Mouse (Mus musculus): ENCODE measurements around the gene Aunip. TPM values are rescaled to one million over a fixed set of nuclear protein-coding genes. Genes with fewer than 3 reads are reported as not detected.
A peak's percentile ranks its signal among the peaks of the same experiment; 100 is the strongest.

Aunip gene
- total RNA-seq (2021) = 1 to 10 TPM in 1 of 2 experiments, under 1 TPM in 1; 0.60 to 1.1 TPM

GRCm38 (mm10) chr4:134510845-134511411 lies at the start of gene Aunip:
Gene Aunip (plus strand): TSS chr4:134510999.
- peak; percentile 91 to 95 for DNase-seq
- intact Hi-C loops (cut with DNase I) = no loop called here

GRCm38 (mm10) chr4:134461252-134461651 lies 49.5 kb upstream of the Aunip start:
- intact Hi-C loops (cut with DNase I) = loop anchor here (10.0 kb wide), 1 partner anchor 196 kb away; no protein-coding TSS in a partner anchor
- no peak for DNase-seq

GRCm38 (mm10) chr4:134465789-134466188 lies 45.0 kb upstream of the Aunip start:
- intact Hi-C loops (cut with DNase I) = loop anchor here (10.0 kb wide), 1 partner anchor 201 kb away; no protein-coding TSS in a partner anchor

GRCm38 (mm10) chr4:134466381-134467262 lies 44.2 kb upstream of the Aunip start:
- no peak for DNase-seq
- intact Hi-C loops (cut with DNase I) = loop anchor here (10.0 kb wide), 1 partner anchor 202 kb away; no protein-coding TSS in a partner anchor

More at GRCm38 (mm10) chr4:134465789-134466188, 45.0 kb upstream of the Aunip start:
- no peak for DNase-seq

- intact Hi-C loops (cut with DNase I) = loop anchor here (2.0 to 10.0 kb wide), 2 partner anchors 71 to 203 kb away; partner anchors contain the start of gene Pafah2
- peak; percentile 40 to 43 for DNase-seq
Observed at GRCm38 (mm10) chr4:134467435-134468214, 43.2 kb upstream of the Aunip start.

- intact Hi-C loops (cut with DNase I) = loop anchor here (2.0 to 10.0 kb wide), 2 partner anchors 71 to 203 kb away; partner anchors contain the start of gene Pafah2
- peak; percentile 95 to 96 for DNase-seq
Observed at GRCm38 (mm10) chr4:134468215-134468575, 42.6 kb upstream of the Aunip start, which contains the start of gene Stmn1. Gene Stmn1 (plus strand): TSS chr4:134468320.

- intact Hi-C loops (cut with DNase I) = loop anchor here (2.0 to 10.0 kb wide), 2 partner anchors 72 to 204 kb away; partner anchors contain the start of gene Pafah2
- DNase-seq = peak; percentile 95 to 96
Observed at GRCm38 (mm10) chr4:134468578-134469266, 42.1 kb upstream of the Aunip start.

- intact Hi-C loops (cut with DNase I) = loop anchor here (2.0 to 10.0 kb wide), 2 partner anchors 73 to 205 kb away; partner anchors contain the start of gene Pafah2
- DNase-seq = no peak
Observed at GRCm38 (mm10) chr4:134469341-134469796, 41.4 kb upstream of the Aunip start.

- intact Hi-C loops (cut with DNase I) = loop anchor here (2.0 to 10.0 kb wide), 2 partner anchors 73 to 205 kb away; partner anchors contain the start of gene Pafah2
- no peak for DNase-seq
Observed at GRCm38 (mm10) chr4:134469985-134470384, 40.8 kb upstream of the Aunip start.

GRCm38 (mm10) chr4:134471469-134471868 lies 39.3 kb upstream of the Aunip start:
- no peak for DNase-seq
- intact Hi-C loops (cut with DNase I) = no loop called here

GRCm38 (mm10) chr4:134473764-134474163 lies 37.0 kb upstream of the Aunip start:
- DNase-seq = no peak
- intact Hi-C loops (cut with DNase I) = no loop called here

- intact Hi-C loops (cut with DNase I) = no loop called here
- no peak for DNase-seq
Observed at GRCm38 (mm10) chr4:134474240-134474639, 36.6 kb upstream of the Aunip start.

- peak in 1 of 2 experiments; percentile 8 for DNase-seq
- intact Hi-C loops (cut with DNase I) = no loop called here
Observed at GRCm38 (mm10) chr4:134476899-134477298, 33.9 kb upstream of the Aunip start.

- intact Hi-C loops (cut with DNase I) = loop anchor here (1.0 kb wide), 1 partner anchor 82 kb away; the partner anchor contains the start of gene Pafah2
- peak; percentile 94 to 97 for DNase-seq
Observed at GRCm38 (mm10) chr4:134478031-134478430, 32.8 kb upstream of the Aunip start.

GRCm38 (mm10) chr4:134479839-134480238 lies 31.0 kb upstream of the Aunip start:
- intact Hi-C loops (cut with DNase I) = no loop called here
- DNase-seq = peak in 1 of 2 experiments; percentile 37

GRCm38 (mm10) chr4:134480864-134481263 lies 29.9 kb upstream of the Aunip start:
- peak; percentile 67 to 85 for DNase-seq

GRCm38 (mm10) chr4:134481270-134481669 lies 29.5 kb upstream of the Aunip start:
- DNase-seq = no peak
- intact Hi-C loops (cut with DNase I) = no loop called here

More at GRCm38 (mm10) chr4:134480864-134481263, 29.9 kb upstream of the Aunip start:
- intact Hi-C loops (cut with DNase I) = no loop called here

- intact Hi-C loops (cut with DNase I) = no loop called here
- no peak for DNase-seq
Observed at GRCm38 (mm10) chr4:134482442-134482841, 28.4 kb upstream of the Aunip start.

GRCm38 (mm10) chr4:134483078-134483688 lies 27.6 kb upstream of the Aunip start:
- intact Hi-C loops (cut with DNase I) = no loop called here
- DNase-seq = no peak
